Mouse (Mus musculus) neural tube, embryonic 14.5 days (tissue): ENCODE results near the gene Tmem59. TPM values are rescaled to one million over a fixed set of nuclear protein-coding genes. Genes with fewer than 3 reads are reported as not detected.

Experiments used
- ATAC-seq: fragments of 200-750 bp; cut with Nextera tagmentation; 2 replicates; pipeline ENCODE4 v1.8.0; 2017; ENCODE audit warnings: low read depth, mild to moderate bottlenecking, moderate TSS enrichment, moderate library complexity
- H3K27ac ChIP-seq: fragments of 300-500 bp; sonication (generic); 2 replicates; pipeline ENCODE4 v1.5.1; 2014; ENCODE audit warnings: low read depth, mild to moderate bottlenecking, control low read depth, low read length, moderate library complexity, mixed read lengths
- H3K27me3 ChIP-seq: fragments of 300-500 bp; sonication (generic); 2 replicates; pipeline ENCODE4 v1.6.1; 2014; ENCODE audit warnings: low read length; ENCODE audit not compliant: control insufficient read depth, insufficient read depth
- H3K36me3 ChIP-seq: fragments of 300-500 bp; sonication (generic); 2 replicates; pipeline ENCODE4 v1.6.1; 2014; ENCODE audit warnings: low read length, mixed read lengths; ENCODE audit not compliant: control insufficient read depth, insufficient read depth
- H3K4me1 ChIP-seq: fragments of 300-500 bp; sonication (generic); 2 replicates; pipeline ENCODE4 v1.6.1; 2014; ENCODE audit warnings: low read length; ENCODE audit not compliant: control insufficient read depth, insufficient read depth
- H3K4me2 ChIP-seq: fragments of 300-500 bp; sonication (generic); 2 replicates; pipeline ENCODE4 v1.6.1; 2014; ENCODE audit warnings: mild to moderate bottlenecking, low read depth, low read length, control low read depth
- H3K4me3 ChIP-seq: fragments of 300-500 bp; sonication (generic); 2 replicates; pipeline ENCODE4 v1.5.1; 2014; ENCODE audit warnings: low read depth, low read length, control low read depth, mixed read lengths
- H3K9ac ChIP-seq: fragments of 300-500 bp; sonication (generic); replicated peaks from 2 replicates; pipeline ENCODE4 v1.6.1; 2014; ENCODE audit warnings: low read depth, mild to moderate bottlenecking, control low read depth, low read length, mixed read lengths
- H3K9me3 ChIP-seq: fragments of 300-500 bp; sonication (generic); 2 replicates; pipeline ENCODE4 v1.6.1; 2016; ENCODE audit warnings: low read length; ENCODE audit not compliant: control insufficient read depth
- WGBS: fragments of 180-500 bp; shearing (Covaris S2); extraction: QIAGEN DNeasy Blood & Tissue Kit; methylation state at CpG from one replicate; pipeline ENCODE4 v1.1.7; 2014; 5-methylcytosine and 5-hydroxymethylcytosine counted together
- polyA plus RNA-seq: library from polyadenylated mRNA; unstranded; fragments of >200 nt; fragmentation: Nextera tagmentation; extraction: Ambion mirVana; gene quantifications from 2 replicates; pipeline ENCODE4 v1.2.1, GENCODE M21; 2014

The Tmem59 gene
- polyA plus RNA-seq, 1 experiment from 2014 or later: 399 TPM

DNA sequence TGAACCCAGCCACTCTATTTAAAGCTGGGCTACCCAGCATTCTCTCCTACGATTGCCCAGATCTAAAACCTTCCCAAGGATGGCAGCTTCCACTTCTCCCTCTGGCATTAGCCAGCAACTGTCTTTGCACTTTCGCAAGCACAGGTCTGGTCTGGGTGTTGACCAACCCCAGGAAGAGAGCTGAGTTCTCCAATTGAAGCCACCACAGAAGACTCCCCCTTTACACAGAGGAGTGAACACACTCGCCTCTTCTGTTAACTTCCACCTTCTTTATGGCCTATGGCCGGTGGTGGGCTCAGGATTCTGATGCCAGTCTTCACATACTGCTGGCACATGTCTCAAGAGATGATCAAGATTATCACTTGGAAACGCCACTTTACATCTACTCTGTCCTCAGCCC is 10.4 kb upstream of the Tmem59 start:
- Histone ChIP-seq H3K4me1 (no peaks in the 10 kb centered on the region), H3K27ac (no peak overlapping the region), H3K4me2 (no peak overlapping the region), H3K36me3 (no peaks in the 10 kb centered on the region), H3K9me3 (no peaks in the 10 kb centered on the region), H3K4me3 (no peak overlapping the region), H3K9ac (no peak overlapping the region), H3K27me3 (no peaks in the 10 kb centered on the region)
- WGBS: 87% methylated on average over 5 of the region's 5 CpGs
- no peak for ATAC-seq

DNA sequence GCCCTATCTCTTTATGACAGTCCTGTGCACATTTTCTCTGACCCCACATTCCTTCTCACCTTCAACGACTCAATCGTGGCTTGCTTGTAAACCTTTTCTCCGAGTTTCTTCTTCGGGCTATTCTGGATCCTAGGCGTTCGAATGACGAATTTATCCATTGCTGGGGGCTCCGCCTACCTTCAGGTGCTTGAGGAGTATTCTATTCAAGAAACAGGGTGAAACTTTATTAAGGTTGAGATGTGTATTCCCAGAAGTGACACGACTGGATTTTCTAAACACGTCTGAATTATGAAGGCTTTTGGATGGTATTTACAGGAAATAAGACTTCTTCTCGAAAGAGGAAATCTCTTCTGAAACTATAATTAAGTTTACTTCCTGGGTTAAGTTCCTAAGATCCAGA is 693 bp upstream of the Tmem59 start:
- H3K4me2 ChIP-seq: peak overlapping the region; percentile 82
- no peaks in the 10 kb centered on the region; the same call in 1 of the 2 replicates for H3K27me3 ChIP-seq
- H3K27ac ChIP-seq: peak overlapping the region; percentile 97
- H3K9me3 ChIP-seq: no peaks in the 10 kb centered on the region
- H3K9ac ChIP-seq: peak overlapping the region; percentile 91; the same call in 1 of the 2 replicates
- H3K36me3 ChIP-seq: 0 out of 2 replicates have a peak, but pooled peaks cover 5% of the 10 kb centered on the region
- no peak for ATAC-seq
- peak overlapping the region; percentile 94 for H3K4me3 ChIP-seq
- 50% methylated on average over 11 of the region's 11 CpGs for WGBS
- H3K4me1 ChIP-seq: peaks cover 29% of the 10 kb centered on the region

DNA sequence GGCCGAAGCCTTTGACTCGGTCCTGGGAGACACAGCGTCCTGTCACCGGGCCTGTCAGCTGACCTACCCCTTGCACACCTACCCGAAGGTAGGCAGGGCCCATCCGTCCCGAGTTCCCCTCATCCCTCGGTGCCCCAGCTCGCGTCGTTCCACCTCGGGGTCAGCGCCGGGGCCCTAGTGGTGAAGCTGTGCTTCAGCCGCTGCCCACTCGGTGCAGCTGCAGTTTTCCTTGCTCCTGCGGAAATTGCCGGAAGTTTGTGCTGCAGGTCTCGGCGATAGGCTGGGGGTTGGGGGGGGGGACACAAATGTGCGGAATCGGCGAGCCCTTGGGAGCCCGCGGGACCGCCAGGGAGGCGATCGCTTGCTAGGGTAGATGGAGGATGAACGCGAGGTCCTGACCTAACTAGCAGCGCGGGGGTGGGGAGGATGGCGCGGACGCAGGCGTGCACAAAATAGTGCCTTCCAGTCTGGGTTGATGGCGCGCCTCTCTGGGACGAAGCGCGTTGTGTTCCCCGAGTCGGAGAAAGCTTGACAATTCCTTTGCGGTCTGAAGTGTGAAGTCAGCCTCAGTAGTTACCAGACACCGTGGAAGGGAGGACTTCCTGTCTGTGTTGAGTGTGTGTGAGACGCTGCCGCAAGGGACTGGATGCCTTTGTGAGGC is 761 bp downstream of the Tmem59 start, which contains the start of gene Tceanc2:
TSS of gene Tceanc2 (minus strand) at position 287 of the 661 bp plus-strand sequence.
- H3K4me1 ChIP-seq: peaks cover 37% of the 10 kb centered on the region
- ATAC-seq: peak; percentile 74
- no peaks in the 10 kb centered on the region; the same call in 1 of the 2 replicates for H3K27me3 ChIP-seq
- WGBS: under 1% methylated on average over 47 of the region's 47 CpGs
- 0 out of 2 replicates have a peak, but pooled peaks cover 5% of the 10 kb centered on the region for H3K36me3 ChIP-seq
- H3K9ac ChIP-seq: peak within 1 kb of the TSS; percentile 91
- peak within 1 kb of the TSS; percentile 82 for H3K4me2 ChIP-seq
- H3K9me3 ChIP-seq: no peaks in the 10 kb centered on the region
- peak within 1 kb of the TSS; percentile 97 for H3K27ac ChIP-seq
- peak within 1 kb of the TSS; percentile 94 for H3K4me3 ChIP-seq

DNA sequence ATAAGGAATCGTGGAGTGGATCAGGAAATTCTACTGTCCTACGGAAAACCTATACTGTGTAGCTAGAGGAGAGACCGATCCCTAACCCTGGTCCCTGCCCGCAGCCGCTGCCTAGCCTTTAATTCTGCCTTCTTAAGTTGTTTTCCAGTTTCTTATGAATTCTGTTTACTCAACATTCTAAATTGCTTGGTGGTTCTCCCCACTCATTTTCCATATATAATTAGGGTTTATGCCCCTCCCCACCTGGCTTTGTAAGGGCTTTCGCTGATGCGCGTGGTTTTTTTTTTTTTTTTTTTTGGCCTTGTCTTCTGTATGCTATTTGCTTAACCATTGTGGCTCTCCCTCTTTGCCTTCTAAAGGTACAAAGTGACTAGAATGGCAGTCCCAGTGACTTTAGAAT is 1.4 kb downstream of the Tmem59 start:
- peak overlapping the region; percentile 94 for H3K4me3 ChIP-seq
- 5% methylated on average over 8 of the region's 8 CpGs for WGBS
- no peaks in the 10 kb centered on the region for H3K9me3 ChIP-seq
- H3K9ac ChIP-seq: peak overlapping the region; percentile 91
- peak overlapping the region; percentile 97 for H3K27ac ChIP-seq
- H3K4me2 ChIP-seq: peak overlapping the region; percentile 60
- 0 out of 2 replicates have a peak, but pooled peaks cover 5% of the 10 kb centered on the region for H3K36me3 ChIP-seq
- H3K27me3 ChIP-seq: no peaks in the 10 kb centered on the region; the same call in 1 of the 2 replicates
- no peak for ATAC-seq
- peaks cover 37% of the 10 kb centered on the region for H3K4me1 ChIP-seq

DNA sequence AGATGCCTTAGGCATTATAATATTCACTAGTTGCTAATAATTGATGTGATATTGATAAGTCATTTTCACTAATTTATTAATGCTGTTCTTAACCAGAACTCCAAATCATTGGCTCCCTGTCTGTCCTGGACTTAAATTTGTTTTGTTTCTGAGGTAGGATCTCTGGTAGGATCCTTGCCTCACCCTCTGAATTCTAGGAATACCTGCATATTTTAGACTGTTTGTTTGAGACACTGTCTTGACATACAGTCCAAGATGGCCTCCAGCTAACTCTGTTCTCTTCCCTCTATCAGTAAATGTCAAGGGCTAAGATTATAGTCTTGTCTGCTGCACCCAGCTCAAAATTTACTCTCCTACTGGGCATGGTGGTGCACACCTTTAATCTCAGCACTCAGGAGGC is 2.5 kb downstream of the Tmem59 start:
- no peaks in the 10 kb centered on the region; the same call in 1 of the 2 replicates for H3K27me3 ChIP-seq
- H3K36me3 ChIP-seq: no peaks in the 10 kb centered on the region
- no peak for ATAC-seq
- H3K9me3 ChIP-seq: no peaks in the 10 kb centered on the region
- H3K27ac ChIP-seq: no peak overlapping the region
- H3K9ac ChIP-seq: no peak overlapping the region
- peak overlapping the region; percentile 60; the same call in 1 of the 2 replicates for H3K4me2 ChIP-seq
- no peak overlapping the region for H3K4me3 ChIP-seq
- peaks cover 37% of the 10 kb centered on the region for H3K4me1 ChIP-seq

DNA sequence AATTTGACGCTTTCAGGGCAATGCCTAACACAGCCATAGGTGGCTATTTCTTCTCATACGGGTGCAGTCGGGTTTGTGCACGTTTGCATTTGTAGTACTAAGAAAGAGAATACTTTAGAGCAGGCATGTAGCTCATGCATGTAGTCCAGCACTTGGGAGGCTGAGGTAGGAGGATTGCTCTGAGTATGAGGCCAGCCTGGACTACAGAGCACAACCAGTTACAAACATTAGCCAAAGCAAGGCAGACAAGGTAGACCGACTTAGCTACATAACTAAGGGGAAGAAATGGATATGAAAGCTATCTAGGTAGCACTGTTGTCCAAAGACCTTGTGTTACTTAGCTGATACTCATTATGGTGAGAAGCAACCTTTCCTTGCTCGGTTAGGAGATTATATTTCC is 3.7 kb downstream of the Tmem59 start:
- Histone ChIP-seq H3K4me3 (no peak overlapping the region), H3K36me3 (peaks cover 2% of the 10 kb centered on the region; the same call in 1 of the 2 replicates), H3K9me3 (no peaks in the 10 kb centered on the region), H3K27me3 (no peaks in the 10 kb centered on the region; the same call in 1 of the 2 replicates), H3K27ac (no peak overlapping the region), H3K4me2 (no peak overlapping the region), H3K4me1 (peaks cover 35% of the 10 kb centered on the region), H3K9ac (no peak overlapping the region)
- 89% methylated on average over 6 of the region's 6 CpGs for WGBS
- no peak for ATAC-seq

DNA sequence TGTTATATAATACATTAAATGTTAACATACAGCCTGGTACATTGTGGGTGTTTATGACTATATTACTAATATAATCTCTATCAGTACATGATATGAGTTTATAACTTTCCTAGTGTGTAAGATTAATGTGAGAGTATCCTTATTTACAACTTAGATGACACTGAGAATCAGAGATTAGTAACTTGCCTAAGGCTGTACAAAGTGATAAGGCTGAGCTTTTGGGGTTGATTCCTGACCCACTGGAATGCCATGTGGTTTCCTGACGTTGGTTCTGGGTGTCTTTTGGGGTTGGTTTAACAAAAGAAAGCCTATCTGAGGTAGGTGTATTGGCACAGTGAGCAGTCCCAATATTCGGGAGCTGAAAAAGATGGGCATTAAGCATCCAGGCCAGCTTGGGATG is 4.6 kb downstream of the Tmem59 start:
- no peak for ATAC-seq
- WGBS: 75% methylated on average over 2 of the region's 2 CpGs

DNA sequence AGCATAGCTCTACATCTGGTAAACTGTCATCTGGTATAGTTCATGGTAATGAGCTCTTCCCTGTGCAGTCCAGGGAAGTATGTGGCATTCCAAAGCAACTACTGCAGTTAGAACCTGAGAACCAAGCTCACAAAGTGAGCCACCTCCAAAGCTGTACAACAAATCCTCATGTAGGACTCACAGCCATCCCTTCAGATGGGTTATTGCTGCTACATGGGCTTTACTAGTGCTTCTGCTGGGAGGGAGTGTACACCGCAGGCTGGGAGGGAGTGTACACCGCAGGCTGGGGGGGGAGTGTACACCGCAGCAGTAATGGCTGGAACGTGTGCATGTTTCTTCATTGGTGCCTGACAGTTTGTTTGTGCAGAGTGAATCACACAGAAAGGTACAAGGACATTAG is 5.0 kb downstream of the Tmem59 start:
- Histone ChIP-seq H3K9ac (no peak overlapping the region), H3K27me3 (no peaks in the 10 kb centered on the region; the same call in 1 of the 2 replicates), H3K36me3 (peaks cover 15% of the 10 kb centered on the region), H3K9me3 (no peaks in the 10 kb centered on the region), H3K4me2 (no peak overlapping the region), H3K4me1 (peaks cover 25% of the 10 kb centered on the region), H3K27ac (no peak overlapping the region), H3K4me3 (no peak overlapping the region)
- no peak for ATAC-seq
- 89% methylated on average over 4 of the region's 4 CpGs for WGBS

More for the DNA sequence above, 4.6 kb downstream of the Tmem59 start:
- Histone ChIP-seq H3K27me3 (no peaks in the 10 kb centered on the region; the same call in 1 of the 2 replicates), H3K4me2 (no peak overlapping the region), H3K9ac (no peak overlapping the region), H3K4me3 (no peak overlapping the region), H3K27ac (no peak overlapping the region), H3K36me3 (peaks cover 11% of the 10 kb centered on the region), H3K9me3 (no peaks in the 10 kb centered on the region), H3K4me1 (peaks cover 26% of the 10 kb centered on the region)

DNA sequence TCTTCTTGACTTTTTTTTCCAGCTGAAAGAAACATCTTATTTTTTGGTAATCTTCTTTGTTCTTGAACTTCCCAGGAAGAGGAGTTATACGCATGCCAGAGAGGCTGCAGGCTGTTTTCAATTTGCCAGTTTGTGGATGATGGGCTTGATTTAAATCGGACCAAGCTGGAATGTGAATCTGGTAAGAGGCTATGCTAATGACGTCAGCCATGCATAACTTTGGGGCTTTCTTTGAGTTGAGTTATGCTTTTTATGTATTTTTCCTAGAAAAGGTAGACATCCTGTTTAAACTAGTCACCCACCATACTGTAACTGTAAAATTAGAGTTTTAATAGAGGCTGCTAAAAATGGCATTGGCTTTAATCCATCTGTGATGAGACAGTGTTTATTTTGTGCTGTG is 7.5 kb downstream of the Tmem59 start:
- WGBS: 72% methylated on average over 3 of the region's 3 CpGs
- no peaks in the 10 kb centered on the region for H3K27me3 ChIP-seq

More for the DNA sequence above, 7.5 kb downstream of the Tmem59 start:
- ATAC-seq: no peak
- Histone ChIP-seq H3K27ac (no peak overlapping the region), H3K36me3 (peaks cover 37% of the 10 kb centered on the region), H3K4me2 (no peak overlapping the region), H3K4me1 (peaks cover 16% of the 10 kb centered on the region; the same call in 1 of the 2 replicates), H3K9ac (no peak overlapping the region), H3K9me3 (no peaks in the 10 kb centered on the region), H3K4me3 (no peak overlapping the region)
